Mouse (Mus musculus): ENCODE results near the gene Crhbp. TPM values are rescaled to one million over a fixed set of nuclear protein-coding genes. Genes with fewer than 3 reads are reported as not detected.

Crhbp gene
- polyA plus RNA-seq (2014; fragmentation: Nextera tagmentation; extraction: Ambion mirVana) = 3.2 and 3.3 TPM in 2 replicates

GRCm38 (mm10) chr13:95444824-95445223 lies at the start of gene Crhbp:
Gene Crhbp (minus strand): TSS chr13:95444924.
- ATAC-seq (ENCODE audit: low FRiP score, low TSS enrichment) (no peak), DNase-seq (no peak)
- H3K4me3 ChIP-seq (replicated peaks; ENCODE audit: low read depth, low read length) = peak within 1 kb of the TSS; percentile 44
- H3K27ac ChIP-seq (replicated peaks; ENCODE audit: low read depth, low read length) = no peak within 1 kb of the TSS
- 0 out of 2 replicates have a peak, but pooled peaks cover 9% of the 10 kb centered on the region for H3K4me1 ChIP-seq (ENCODE audit: control insufficient read depth, insufficient read depth, low read length)
- H3K9ac ChIP-seq (replicated peaks; ENCODE audit: low read length) = peak within 1 kb of the TSS; percentile 48
- no peaks in the 10 kb centered on the region for H3K9me3 ChIP-seq (ENCODE audit: control insufficient read depth, low read length)
- no peaks in the 10 kb centered on the region for H3K36me3 ChIP-seq (ENCODE audit: control insufficient read depth, insufficient read depth, low read length)
- H3K4me2 ChIP-seq (ENCODE audit: low read length) = peak within 1 kb of the TSS; percentile 87
- peaks cover 10% of the 10 kb centered on the region; the same call in 1 of the 2 replicates for H3K27me3 ChIP-seq (ENCODE audit: control insufficient read depth, insufficient read depth, low read length)
- 37% methylated on average over 11 of the region's 11 CpGs for WGBS

DNA sequence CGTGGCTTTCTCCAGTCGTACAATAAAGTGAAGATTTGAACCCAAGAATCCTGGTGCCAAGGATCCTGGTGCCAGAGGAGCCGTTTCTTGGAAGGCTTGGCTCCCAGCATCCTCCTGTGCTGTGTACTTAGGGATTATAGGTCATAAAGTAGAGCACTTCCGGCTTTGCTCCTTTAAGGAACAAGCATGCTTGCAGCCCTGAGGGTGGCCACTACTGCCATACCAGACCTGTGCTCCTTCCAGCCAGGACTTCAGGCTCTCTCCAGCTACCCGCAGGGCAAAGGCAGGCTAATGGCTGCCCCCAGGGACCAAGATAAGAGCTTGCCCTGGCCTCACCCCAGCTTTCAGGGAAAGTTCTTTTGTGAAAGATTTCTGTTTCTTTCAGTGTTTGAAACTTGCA lies 48.6 kb upstream of the Crhbp start:
- no peak overlapping the region for H3K4me2 ChIP-seq (ENCODE audit: low read length)
- H3K27ac ChIP-seq (replicated peaks; ENCODE audit: low read depth, low read length) = no peak overlapping the region
- H3K4me1 ChIP-seq (ENCODE audit: control insufficient read depth, insufficient read depth, low read length) = 0 out of 2 replicates have a peak, but pooled peaks cover 6% of the 10 kb centered on the region
- ATAC-seq (ENCODE audit: low FRiP score, low TSS enrichment) (no peak), DNase-seq (no peak)
- H3K9ac ChIP-seq (replicated peaks; ENCODE audit: low read length) = no peak overlapping the region
- WGBS = 83% methylated on average over 5 of the region's 5 CpGs
- no peak overlapping the region for H3K4me3 ChIP-seq (replicated peaks; ENCODE audit: low read depth, low read length)
- no peaks in the 10 kb centered on the region for H3K9me3 ChIP-seq (ENCODE audit: control insufficient read depth, low read length)
- no peaks in the 10 kb centered on the region for H3K27me3 ChIP-seq (ENCODE audit: control insufficient read depth, insufficient read depth, low read length)
- H3K36me3 ChIP-seq (ENCODE audit: control insufficient read depth, insufficient read depth, low read length) = no peaks in the 10 kb centered on the region

DNA sequence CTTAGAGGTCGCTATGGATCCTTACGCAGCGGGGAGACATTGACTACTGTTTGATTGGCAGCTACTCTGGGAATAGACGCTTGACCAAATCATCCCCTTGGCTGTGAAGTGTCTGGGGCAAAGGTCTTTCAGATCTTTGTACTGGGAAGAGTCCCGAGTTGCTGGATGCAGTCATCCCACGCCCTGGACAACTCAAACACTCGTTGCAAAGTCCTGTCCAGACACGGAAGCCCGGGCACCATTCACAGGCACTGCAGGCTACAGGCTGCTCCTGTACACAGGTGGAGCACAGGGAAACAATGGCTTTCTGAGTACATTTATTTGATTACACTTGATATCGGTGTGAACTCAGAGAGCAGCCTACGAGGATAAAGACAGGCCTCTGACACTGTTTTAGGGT lies 46.6 kb upstream of the Crhbp start:
- no peak overlapping the region for H3K9ac ChIP-seq (replicated peaks; ENCODE audit: low read length)
- WGBS = 45% methylated on average over 11 of the region's 11 CpGs
- H3K27me3 ChIP-seq (ENCODE audit: control insufficient read depth, insufficient read depth, low read length) = no peaks in the 10 kb centered on the region
- H3K9me3 ChIP-seq (ENCODE audit: control insufficient read depth, low read length) = no peaks in the 10 kb centered on the region
- no peak overlapping the region for H3K27ac ChIP-seq (replicated peaks; ENCODE audit: low read depth, low read length)
- H3K4me1 ChIP-seq (ENCODE audit: control insufficient read depth, insufficient read depth, low read length) = no peaks in the 10 kb centered on the region
- DNase-seq (no peak), ATAC-seq (ENCODE audit: low FRiP score, low TSS enrichment) (no peak)
- H3K36me3 ChIP-seq (ENCODE audit: control insufficient read depth, insufficient read depth, low read length) = no peaks in the 10 kb centered on the region
- H3K4me2 ChIP-seq (ENCODE audit: low read length) = no peak overlapping the region
- no peak overlapping the region for H3K4me3 ChIP-seq (replicated peaks; ENCODE audit: low read depth, low read length)

GRCm38 (mm10) chr13:95484664-95485063 lies 39.9 kb upstream of the Crhbp start:
- 43% methylated on average over 5 of the region's 5 CpGs for WGBS
- H3K4me2 ChIP-seq (ENCODE audit: low read length) = no peak overlapping the region
- no peaks in the 10 kb centered on the region for H3K4me1 ChIP-seq (ENCODE audit: control insufficient read depth, insufficient read depth, low read length)
- DNase-seq (peak; percentile 21), ATAC-seq (ENCODE audit: low FRiP score, low TSS enrichment) (no peak)
- H3K27me3 ChIP-seq (ENCODE audit: control insufficient read depth, insufficient read depth, low read length) = no peaks in the 10 kb centered on the region
- H3K4me3 ChIP-seq (replicated peaks; ENCODE audit: low read depth, low read length) = no peak overlapping the region
- no peak overlapping the region for H3K9ac ChIP-seq (replicated peaks; ENCODE audit: low read length)
- H3K9me3 ChIP-seq (ENCODE audit: control insufficient read depth, low read length) = no peaks in the 10 kb centered on the region
- no peaks in the 10 kb centered on the region for H3K36me3 ChIP-seq (ENCODE audit: control insufficient read depth, insufficient read depth, low read length)
- no peak overlapping the region for H3K27ac ChIP-seq (replicated peaks; ENCODE audit: low read depth, low read length)

DNA sequence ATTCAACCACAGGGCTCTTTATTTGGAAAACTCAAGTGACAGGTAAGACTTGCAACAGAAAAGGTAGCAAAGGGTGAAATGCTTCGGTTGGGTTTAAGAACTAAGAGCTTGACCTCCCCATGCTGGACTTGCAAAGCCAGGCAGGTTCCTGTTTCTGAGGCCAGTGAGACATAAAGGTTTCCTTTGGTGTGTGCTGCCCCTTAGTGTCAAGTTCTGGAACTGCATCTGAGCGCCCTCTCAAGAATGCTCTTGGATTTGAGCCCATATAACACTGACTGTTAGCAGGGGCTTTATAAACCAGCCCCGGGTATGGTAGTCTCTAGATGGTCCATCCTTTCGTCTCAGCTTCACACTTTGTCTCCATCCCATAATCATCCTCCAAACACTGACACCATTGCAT lies 36.7 kb upstream of the Crhbp start:
- 15% methylated on average over 4 of the region's 4 CpGs for WGBS
- Histone ChIP-seq H3K4me2 (ENCODE audit: low read length) (no peak overlapping the region), H3K27me3 (ENCODE audit: control insufficient read depth, insufficient read depth, low read length) (no peaks in the 10 kb centered on the region), H3K9me3 (ENCODE audit: control insufficient read depth, low read length) (no peaks in the 10 kb centered on the region), H3K4me1 (ENCODE audit: control insufficient read depth, insufficient read depth, low read length) (no peaks in the 10 kb centered on the region), H3K4me3 (replicated peaks; ENCODE audit: low read depth, low read length) (no peak overlapping the region), H3K27ac (replicated peaks; ENCODE audit: low read depth, low read length) (no peak overlapping the region), H3K9ac (replicated peaks; ENCODE audit: low read length) (no peak overlapping the region), H3K36me3 (ENCODE audit: control insufficient read depth, insufficient read depth, low read length) (no peaks in the 10 kb centered on the region)
- peak; percentile 94 for DNase-seq
- peak; percentile 62; the same call in 1 of the 2 replicates for ATAC-seq (ENCODE audit: low FRiP score, low TSS enrichment)

GRCm38 (mm10) chr13:95478671-95479413 lies 34.1 kb upstream of the Crhbp start, which contains the start of gene S100z:
Gene S100z (minus strand): TSS chr13:95478721.
- Histone ChIP-seq H3K36me3 (ENCODE audit: control insufficient read depth, insufficient read depth, low read length) (no peaks in the 10 kb centered on the region), H3K4me1 (ENCODE audit: control insufficient read depth, insufficient read depth, low read length) (no peaks in the 10 kb centered on the region), H3K4me2 (ENCODE audit: low read length) (no peak within 1 kb of the TSS), H3K4me3 (replicated peaks; ENCODE audit: low read depth, low read length) (no peak within 1 kb of the TSS), H3K9me3 (ENCODE audit: control insufficient read depth, low read length) (no peaks in the 10 kb centered on the region), H3K9ac (replicated peaks; ENCODE audit: low read length) (no peak within 1 kb of the TSS), H3K27me3 (ENCODE audit: control insufficient read depth, insufficient read depth, low read length) (no peaks in the 10 kb centered on the region), H3K27ac (replicated peaks; ENCODE audit: low read depth, low read length) (no peak within 1 kb of the TSS)
- DNase-seq (no peak), ATAC-seq (ENCODE audit: low FRiP score, low TSS enrichment) (no peak)
- WGBS = 90% methylated on average over 21 of the region's 21 CpGs

DNA sequence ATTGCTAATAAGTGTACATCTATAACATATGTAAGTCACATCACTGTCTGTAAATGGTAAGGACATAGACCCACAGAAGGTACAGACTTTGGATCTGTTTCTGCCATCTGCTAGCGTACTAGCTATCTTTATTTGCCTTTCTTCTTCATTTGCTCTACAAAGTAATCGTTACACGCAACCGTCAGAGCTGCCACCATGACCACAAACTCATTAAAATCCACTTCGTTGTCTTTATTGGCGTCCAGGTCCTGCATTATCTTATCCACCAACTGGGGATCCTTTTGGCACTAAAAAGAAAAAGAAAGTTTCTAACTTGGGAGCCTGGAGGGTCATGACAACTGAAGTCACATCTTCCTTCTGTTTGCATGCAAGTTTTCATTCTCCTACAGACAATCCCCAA lies 32.4 kb upstream of the Crhbp start:
- H3K36me3 ChIP-seq (ENCODE audit: control insufficient read depth, insufficient read depth, low read length) = no peaks in the 10 kb centered on the region
- no peak for ATAC-seq (ENCODE audit: low FRiP score, low TSS enrichment)
- no peak overlapping the region for H3K4me3 ChIP-seq (replicated peaks; ENCODE audit: low read depth, low read length)
- H3K9ac ChIP-seq (replicated peaks; ENCODE audit: low read length) = no peak overlapping the region
- H3K4me1 ChIP-seq (ENCODE audit: control insufficient read depth, insufficient read depth, low read length) = no peaks in the 10 kb centered on the region
- WGBS = 85% methylated on average over 6 of the region's 6 CpGs
- H3K9me3 ChIP-seq (ENCODE audit: control insufficient read depth, low read length) = no peaks in the 10 kb centered on the region
- no peaks in the 10 kb centered on the region for H3K27me3 ChIP-seq (ENCODE audit: control insufficient read depth, insufficient read depth, low read length)
- H3K4me2 ChIP-seq (ENCODE audit: low read length) = no peak overlapping the region
- no peak overlapping the region for H3K27ac ChIP-seq (replicated peaks; ENCODE audit: low read depth, low read length)
- DNase-seq = no peak

DNA sequence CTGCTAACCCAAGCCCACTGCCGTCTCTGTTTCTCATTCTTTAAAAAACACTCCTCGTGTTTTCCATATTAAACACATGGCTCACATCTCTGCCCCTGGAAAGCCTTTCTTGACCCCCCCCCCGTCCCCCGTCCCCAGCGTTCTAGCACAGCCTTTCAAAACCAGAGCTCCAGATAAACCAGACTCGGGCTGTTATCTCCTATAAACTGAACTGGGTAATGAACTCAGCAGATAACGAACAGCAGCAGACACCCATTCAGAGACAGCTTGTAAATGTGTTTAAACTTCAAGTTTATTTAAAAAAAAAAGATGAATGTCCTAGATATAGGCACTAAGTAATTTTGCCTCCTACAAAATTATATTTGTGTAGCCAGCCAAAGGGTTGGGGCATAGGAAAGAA lies 30.4 kb upstream of the Crhbp start:
- no peak overlapping the region for H3K4me2 ChIP-seq (ENCODE audit: low read length)
- H3K9ac ChIP-seq (replicated peaks; ENCODE audit: low read length) = no peak overlapping the region
- H3K4me1 ChIP-seq (ENCODE audit: control insufficient read depth, insufficient read depth, low read length) = no peaks in the 10 kb centered on the region
- 79% methylated on average over 7 of the region's 7 CpGs for WGBS
- no peak for ATAC-seq (ENCODE audit: low FRiP score, low TSS enrichment)
- H3K36me3 ChIP-seq (ENCODE audit: control insufficient read depth, insufficient read depth, low read length) = no peaks in the 10 kb centered on the region
- H3K9me3 ChIP-seq (ENCODE audit: control insufficient read depth, low read length) = no peaks in the 10 kb centered on the region
- no peaks in the 10 kb centered on the region for H3K27me3 ChIP-seq (ENCODE audit: control insufficient read depth, insufficient read depth, low read length)
- DNase-seq = no peak
- H3K4me3 ChIP-seq (replicated peaks; ENCODE audit: low read depth, low read length) = no peak overlapping the region
- no peak overlapping the region for H3K27ac ChIP-seq (replicated peaks; ENCODE audit: low read depth, low read length)

DNA sequence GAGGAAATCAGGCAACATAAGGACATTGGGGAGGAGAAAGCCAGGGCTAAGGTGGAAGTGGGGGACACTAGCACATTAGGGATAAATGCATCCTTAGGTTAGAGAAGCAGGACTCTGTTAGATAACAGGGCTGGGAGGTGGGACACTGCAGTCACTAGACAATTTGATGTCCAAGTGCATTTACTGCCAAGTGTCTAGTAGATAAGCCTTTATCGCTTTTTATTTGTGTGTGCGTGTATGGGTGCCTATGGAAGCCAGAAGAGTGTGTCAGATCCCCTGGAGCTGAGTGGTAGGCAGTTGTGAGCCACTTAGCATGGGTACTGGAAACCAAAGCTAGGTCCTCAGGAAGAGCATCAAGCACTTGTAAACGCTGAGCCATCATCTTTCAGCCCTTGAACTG lies 29.6 kb upstream of the Crhbp start:
- H3K27me3 ChIP-seq (ENCODE audit: control insufficient read depth, insufficient read depth, low read length) = no peaks in the 10 kb centered on the region
- no peak overlapping the region for H3K27ac ChIP-seq (replicated peaks; ENCODE audit: low read depth, low read length)
- no peaks in the 10 kb centered on the region for H3K36me3 ChIP-seq (ENCODE audit: control insufficient read depth, insufficient read depth, low read length)
- no peak overlapping the region for H3K4me3 ChIP-seq (replicated peaks; ENCODE audit: low read depth, low read length)
- DNase-seq (no peak), ATAC-seq (ENCODE audit: low FRiP score, low TSS enrichment) (no peak)
- 88% methylated on average over 3 of the region's 3 CpGs for WGBS
- no peak overlapping the region for H3K9ac ChIP-seq (replicated peaks; ENCODE audit: low read length)
- H3K4me1 ChIP-seq (ENCODE audit: control insufficient read depth, insufficient read depth, low read length) = no peaks in the 10 kb centered on the region
- no peak overlapping the region for H3K4me2 ChIP-seq (ENCODE audit: low read length)
- no peaks in the 10 kb centered on the region for H3K9me3 ChIP-seq (ENCODE audit: control insufficient read depth, low read length)

Measured in midbrain, embryonic 14.5 days (tissue).